In genomic region chr2:4071831-4072230, GRCm38 (mm10) we compare ENCODE assay signal across 14 mouse cellular contexts. TPM values are rescaled to one million over a fixed set of nuclear protein-coding genes. Genes with fewer than 3 reads are reported as not detected.
DNase-seq lines count a peak whose midpoint lies in the region; ATAC-seq and TF ChIP-seq lines count a peak whose summit lies in the region.
"Had no signal": no experiment of that assay in that cellular context is flagged by ENCODE, and none has a peak within 500 bp of the region (broad histone marks: within the 10 kb centered on the region; RNA-seq: fewer than 3 reads in every experiment).

No protein-coding gene starts in this region.

- no peaks in the 10 kb centered on the region for H3K36me3 ChIP-seq in embryonic facial prominence, embryonic 14.5 days (ENCODE audit: control insufficient read depth, insufficient read depth, low read length)
- no peaks in the 10 kb centered on the region for H3K36me3 ChIP-seq in embryonic facial prominence, embryonic 10.5 days (replicated peaks)
- no peaks in the 10 kb centered on the region for H3K36me3 ChIP-seq in hindbrain, embryonic 12.5 days
- no peaks in the 10 kb centered on the region for H3K36me3 ChIP-seq in neural tube, embryonic 14.5 days (ENCODE audit: control insufficient read depth, insufficient read depth, low read length)

- no peak overlapping the region for H3K4me2 ChIP-seq in embryonic facial prominence, embryonic 14.5 days (ENCODE audit: low read depth, low read length)
- H3K4me2 ChIP-seq in hindbrain, embryonic 12.5 days (replicated peaks), result no peak overlapping the region
- H3K4me2 ChIP-seq in neural tube, embryonic 14.5 days (ENCODE audit: low read depth, low read length), result no peak overlapping the region

- peak; percentile 41; the same call in 1 of the 2 replicates for ATAC-seq in embryonic facial prominence, embryonic 14.5 days (ENCODE audit: low read depth)
- ATAC-seq in hindbrain, embryonic 12.5 days (ENCODE audit: low FRiP score), result peak; percentile 68
- ATAC-seq in neural tube, embryonic 14.5 days (ENCODE audit: low read depth), result peak; percentile 80

- 63% methylated on average over 7 of the region's 7 CpGs for WGBS in embryonic facial prominence, embryonic 14.5 days
- 74% methylated on average over 7 of the region's 7 CpGs for WGBS in embryonic facial prominence, embryonic 10.5 days
- WGBS in hindbrain, embryonic 12.5 days, result 62% methylated on average over 7 of the region's 7 CpGs
- 47% methylated on average over 7 of the region's 7 CpGs for WGBS in neural tube, embryonic 14.5 days

- TF ChIP-seq CTCF in left cerebral cortex, adult 2 months (IDR thresholded peaks at IDR 0.05), result no peak

- no peak overlapping the region for H3K27ac ChIP-seq in embryonic facial prominence, embryonic 14.5 days (replicated peaks; ENCODE audit: low read depth, low read length)
- no peak overlapping the region for H3K27ac ChIP-seq in embryonic facial prominence, embryonic 10.5 days (replicated peaks)
- peak overlapping the region; percentile 4; the same call in 1 of the 2 replicates for H3K27ac ChIP-seq in left cerebral cortex, adult 2 months
- no peak overlapping the region for H3K27ac ChIP-seq in hindbrain, embryonic 12.5 days
- H3K27ac ChIP-seq in neural tube, embryonic 14.5 days (ENCODE audit: low read depth, low read length), result no peak overlapping the region
- H3K27ac ChIP-seq: heart, adult 2 months; liver, embryonic 14.5 days had no signal

- intact Hi-C loops in left cerebral cortex, adult 2 months (cut with DNase I), result loop anchor here (2.0 kb wide), 1 partner anchor 81 kb away; no protein-coding TSS in a partner anchor

- H3K9me3 ChIP-seq in embryonic facial prominence, embryonic 14.5 days (ENCODE audit: control insufficient read depth, low read length), result no peaks in the 10 kb centered on the region
- H3K9me3 ChIP-seq in embryonic facial prominence, embryonic 10.5 days, result no peaks in the 10 kb centered on the region
- no peaks in the 10 kb centered on the region for H3K9me3 ChIP-seq in hindbrain, embryonic 12.5 days (replicated peaks)
- no peaks in the 10 kb centered on the region for H3K9me3 ChIP-seq in neural tube, embryonic 14.5 days (ENCODE audit: control insufficient read depth, low read length)

- no peak overlapping the region for H3K4me3 ChIP-seq in embryonic facial prominence, embryonic 14.5 days (ENCODE audit: low read depth, low read length)
- no peak overlapping the region for H3K4me3 ChIP-seq in embryonic facial prominence, embryonic 10.5 days
- no peak overlapping the region for H3K4me3 ChIP-seq in left cerebral cortex, adult 2 months
- no peak overlapping the region for H3K4me3 ChIP-seq in hindbrain, embryonic 12.5 days
- no peak overlapping the region for H3K4me3 ChIP-seq in neural tube, embryonic 14.5 days (ENCODE audit: low read depth, low read length)
- H3K4me3 ChIP-seq: heart, adult 2 months had no signal

- no peak overlapping the region for H3K9ac ChIP-seq in embryonic facial prominence, embryonic 14.5 days (ENCODE audit: low read depth, low read length)
- H3K9ac ChIP-seq in hindbrain, embryonic 12.5 days, result no peak overlapping the region
- no peak overlapping the region for H3K9ac ChIP-seq in neural tube, embryonic 14.5 days (replicated peaks; ENCODE audit: low read depth, low read length)
- H3K9ac ChIP-seq: liver, embryonic 14.5 days had no signal

- no peaks in the 10 kb centered on the region for H3K27me3 ChIP-seq in embryonic facial prominence, embryonic 14.5 days (replicated peaks; ENCODE audit: control insufficient read depth, insufficient read depth, low read length)
- no peaks in the 10 kb centered on the region for H3K27me3 ChIP-seq in embryonic facial prominence, embryonic 10.5 days (replicated peaks; ENCODE audit: low read depth, poor library complexity, severe bottlenecking)
- no peaks in the 10 kb centered on the region for H3K27me3 ChIP-seq in hindbrain, embryonic 12.5 days
- no peaks in the 10 kb centered on the region for H3K27me3 ChIP-seq in neural tube, embryonic 14.5 days (ENCODE audit: control insufficient read depth, insufficient read depth, low read length)
- H3K27me3 ChIP-seq: CH12.LX had no signal

- H3K4me1 ChIP-seq in embryonic facial prominence, embryonic 14.5 days (ENCODE audit: control insufficient read depth, insufficient read depth, low read length), result no peaks in the 10 kb centered on the region
- 0 out of 2 replicates have a peak, but pooled peaks cover 3% of the 10 kb centered on the region for H3K4me1 ChIP-seq in embryonic facial prominence, embryonic 10.5 days
- 0 out of 2 replicates have a peak, but pooled peaks cover 3% of the 10 kb centered on the region for H3K4me1 ChIP-seq in hindbrain, embryonic 12.5 days
- no peaks in the 10 kb centered on the region for H3K4me1 ChIP-seq in neural tube, embryonic 14.5 days (ENCODE audit: control insufficient read depth, insufficient read depth, low read length)

- DNase-seq in embryonic facial prominence, embryonic 14.5 days (ENCODE audit: low spot score), result no peak
- no peak for DNase-seq in embryonic facial prominence, embryonic 10.5 days (ENCODE audit: low spot score)
- no peak for DNase-seq in left cerebral cortex, adult 2 months (ENCODE audit: extremely low spot score in 1 of 2, low spot score in 2 of 2)
- no peak for DNase-seq in left cerebral cortex, adult 8-10 months (ENCODE audit: low spot score in 2 of 2)
- DNase-seq in spleen, postnatal 14 days (ENCODE audit: low spot score in 2 of 2), result no peak
- DNase-seq in adrenal gland, postnatal 25 days, result no peak
- DNase-seq: cerebellum, adult 8-10 months; heart, adult 2 months; lung, postnatal 10 days; thymus, adult 2 months had no signal

RNA-seq across cellular contexts. Expression of gene Frmd4a, which starts 54.3 kb away (rescaled TPM):
- polyA plus RNA-seq in embryonic facial prominence, embryonic 14.5 days (2014; fragmentation: Nextera tagmentation; extraction: Ambion mirVana), result 27.2 and 33.0 TPM in 2 replicates
- 42.5 and 48.8 TPM in 2 replicates for polyA plus RNA-seq in embryonic facial prominence, embryonic 10.5 days (2016; fragmentation: Nextera tagmentation; extraction: Ambion mirVana)
- total RNA-seq in left cerebral cortex, adult 2 months (2021), result 10 to 100 TPM; 57.7 to 65.1 TPM
- 10 to 100 TPM; 49.9 to 53.7 (median 53.6) TPM for total RNA-seq in left cerebral cortex, adult 8-10 months (2022)
- polyA plus RNA-seq in hindbrain, embryonic 12.5 days (2016; fragmentation: Nextera tagmentation; extraction: Ambion mirVana), result 68.4 and 69.6 TPM in 2 replicates
- 63.0 and 67.4 TPM in 2 replicates for polyA plus RNA-seq in neural tube, embryonic 14.5 days (2014; fragmentation: Nextera tagmentation; extraction: Ambion mirVana)
- 10.3 and 14.6 TPM in 2 replicates for total RNA-seq in adrenal gland, postnatal 25 days (2021)
